Mouse (Mus musculus) liver, embryonic 11.5 days (tissue): ENCODE measurements around the gene Slc2a10. TPM values are rescaled to one million over a fixed set of nuclear protein-coding genes. Genes with fewer than 3 reads are reported as not detected.

Source experiments
- ATAC-seq: fragments of 200-750 bp; cut with Nextera tagmentation; replicated peaks from 2 replicates; pipeline ENCODE4 v1.8.0; 2017; ENCODE audit warnings: moderate number of reproducible peaks, mild to moderate bottlenecking, moderate TSS enrichment, moderate library complexity; ENCODE audit not compliant: low FRiP score
- DNase-seq: peaks from one replicate; pipeline ENCODE4 v3.0.0-alpha.2; 2017; ENCODE audit warnings: low spot score
- H3K27ac ChIP-seq: fragments of 300-500 bp; sonication (generic); 2 replicates; pipeline ENCODE4 v1.5.1; 2014; ENCODE audit warnings: mild to moderate bottlenecking, low read depth, low read length, control low read depth
- H3K27me3 ChIP-seq: fragments of 300-500 bp; sonication (generic); replicated peaks from 2 replicates; pipeline ENCODE4 v1.6.1; 2014; ENCODE audit warnings: low read length, mixed read lengths; ENCODE audit not compliant: control insufficient read depth, insufficient read depth
- H3K36me3 ChIP-seq: fragments of 300-500 bp; sonication (generic); 2 replicates; pipeline ENCODE4 v1.6.1; 2014; ENCODE audit warnings: mild to moderate bottlenecking, low read length, moderate library complexity, mixed read lengths; ENCODE audit not compliant: control insufficient read depth, insufficient read depth
- H3K4me1 ChIP-seq: fragments of 300-500 bp; sonication (generic); replicated peaks from 2 replicates; pipeline ENCODE4 v1.6.1; 2014; ENCODE audit warnings: low read length, mixed read lengths; ENCODE audit not compliant: control insufficient read depth, insufficient read depth
- H3K4me2 ChIP-seq: fragments of 300-500 bp; sonication (generic); 2 replicates; pipeline ENCODE4 v1.6.1; 2014; ENCODE audit warnings: mild to moderate bottlenecking, control low read depth, moderate library complexity
- H3K4me3 ChIP-seq: fragments of 300-500 bp; sonication (generic); 2 replicates; pipeline ENCODE4 v1.5.1; 2014; ENCODE audit warnings: low read depth, low read length, control low read depth
- H3K9ac ChIP-seq: fragments of 300-500 bp; sonication (generic); 2 replicates; pipeline ENCODE4 v1.6.1; 2014; ENCODE audit warnings: low read depth, low read length, control low read depth
- H3K9me3 ChIP-seq: fragments of 300-500 bp; sonication (generic); 2 replicates; pipeline ENCODE4 v1.6.1; 2016; ENCODE audit warnings: low read length, inconsistent platforms, mixed read lengths; ENCODE audit not compliant: control insufficient read depth
- WGBS: fragments of 180-500 bp; shearing (Covaris S2); extraction: QIAGEN DNeasy Blood & Tissue Kit; methylation state at CpG from one replicate; pipeline ENCODE4 v1.1.7; 2014; 5-methylcytosine and 5-hydroxymethylcytosine counted together
- polyA plus RNA-seq: library from polyadenylated mRNA; unstranded; fragments of >200 nt; fragmentation: Nextera tagmentation; extraction: Ambion mirVana; gene quantifications from 2 replicates; pipeline ENCODE4 v1.2.1, GENCODE M21; 2014

The Slc2a10 gene
- polyA plus RNA-seq, result 1.6 and 2.1 TPM in 2 replicates

DNA sequence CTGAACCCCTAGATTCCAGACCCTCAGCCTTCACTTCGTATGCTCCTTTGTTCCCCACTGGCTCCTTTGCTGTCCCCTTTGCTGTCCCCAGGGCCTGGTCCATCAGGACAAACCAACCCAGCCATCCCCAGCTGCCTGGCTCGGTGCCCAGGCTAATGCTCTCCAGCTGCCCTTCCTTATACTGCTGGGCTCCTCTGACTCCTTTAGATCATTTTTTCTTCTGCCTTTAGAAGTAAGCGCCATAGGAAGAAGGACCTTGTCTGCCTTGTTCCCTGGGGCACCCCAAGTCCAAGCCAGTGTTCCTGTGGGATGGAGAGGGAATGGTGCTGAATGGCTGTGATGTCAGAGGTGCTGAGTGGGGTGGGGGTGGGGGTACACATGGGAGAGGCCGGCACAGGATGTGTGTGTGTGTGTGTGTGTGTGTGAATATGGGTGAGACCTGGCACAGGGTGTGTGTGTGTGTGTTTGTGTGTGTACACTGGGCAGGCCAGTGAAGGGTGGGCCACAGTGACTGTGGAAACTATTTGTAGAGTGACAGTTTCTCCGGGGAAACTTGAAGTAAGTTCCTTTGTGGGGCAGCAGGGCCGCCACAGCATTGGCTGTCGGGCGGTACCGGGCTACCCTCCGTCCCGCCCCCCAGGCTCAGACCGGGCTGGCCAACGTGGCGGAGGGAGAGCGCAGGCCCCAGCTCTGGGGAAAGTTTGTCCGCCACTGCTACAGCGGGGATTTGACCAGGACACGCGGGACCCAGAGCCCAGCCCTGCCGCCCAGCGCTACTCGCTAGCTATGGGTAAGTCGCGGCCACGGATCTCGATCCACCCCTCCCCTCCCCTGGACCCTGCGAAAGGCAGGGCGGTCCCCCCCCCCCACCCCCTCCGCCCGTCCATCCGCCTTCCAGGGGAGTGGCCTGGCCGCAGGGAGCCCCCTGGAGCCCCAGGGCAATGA lies at the start of gene Slc2a10:
Slc2a10 (plus strand) TSS at position 529 of the 945 bp plus-strand sequence.
- no peak within 1 kb of the TSS for H3K27ac ChIP-seq
- peak within 1 kb of the TSS; percentile 17 for H3K9ac ChIP-seq
- peak within 1 kb of the TSS; percentile 45 for H3K4me3 ChIP-seq
- H3K4me2 ChIP-seq, result peak within 1 kb of the TSS; percentile 53
- 9% methylated on average over 31 of the region's 32 CpGs for WGBS
- peak; percentile 41 for DNase-seq
- H3K36me3 ChIP-seq, result no peaks in the 10 kb centered on the region
- H3K27me3 ChIP-seq, result peaks cover 19% of the 10 kb centered on the region
- peak; percentile 51; the same call in 1 of the 2 replicates for ATAC-seq
- no peaks in the 10 kb centered on the region for H3K4me1 ChIP-seq
- no peaks in the 10 kb centered on the region for H3K9me3 ChIP-seq

GRCm38 (mm10) chr2:165456710-165457109 lies 46.9 kb upstream of the Slc2a10 start:
- WGBS, result 51% methylated on average over 2 of the region's 2 CpGs
- no peak for ATAC-seq
- 0 out of 2 replicates have a peak, but pooled peaks cover 4% of the 10 kb centered on the region for H3K4me1 ChIP-seq
- no peak overlapping the region for H3K9ac ChIP-seq
- no peak for DNase-seq
- no peak overlapping the region for H3K4me2 ChIP-seq
- no peak overlapping the region for H3K27ac ChIP-seq
- H3K9me3 ChIP-seq, result no peaks in the 10 kb centered on the region
- no peak overlapping the region for H3K4me3 ChIP-seq
- H3K36me3 ChIP-seq, result no peaks in the 10 kb centered on the region
- no peaks in the 10 kb centered on the region; the same call in 1 of the 2 replicates for H3K27me3 ChIP-seq

GRCm38 (mm10) chr2:165458189-165458588 lies 45.4 kb upstream of the Slc2a10 start:
- Histone ChIP-seq H3K36me3 (no peaks in the 10 kb centered on the region), H3K9me3 (no peaks in the 10 kb centered on the region), H3K4me3 (no peak overlapping the region), H3K9ac (no peak overlapping the region), H3K4me1 (no peaks in the 10 kb centered on the region), H3K4me2 (no peak overlapping the region), H3K27me3 (no peaks in the 10 kb centered on the region; the same call in 1 of the 2 replicates), H3K27ac (no peak overlapping the region)
- no peak for DNase-seq
- 58% methylated on average over 5 of the region's 5 CpGs for WGBS
- no peak for ATAC-seq

- H3K9me3 ChIP-seq, result no peaks in the 10 kb centered on the region
- DNase-seq, result no peak
- no peak overlapping the region for H3K4me3 ChIP-seq
- H3K4me1 ChIP-seq, result no peaks in the 10 kb centered on the region
- WGBS, result 26% methylated on average over 7 of the region's 7 CpGs
- ATAC-seq, result no peak
- no peaks in the 10 kb centered on the region for H3K36me3 ChIP-seq
- no peak overlapping the region for H3K4me2 ChIP-seq
- no peak overlapping the region for H3K9ac ChIP-seq
- H3K27me3 ChIP-seq, result no peaks in the 10 kb centered on the region; the same call in 1 of the 2 replicates
- H3K27ac ChIP-seq, result no peak overlapping the region
Measured at GRCm38 (mm10) chr2:165459663-165460062, 43.9 kb upstream of the Slc2a10 start.

- H3K9me3 ChIP-seq, result no peaks in the 10 kb centered on the region
- no peak for DNase-seq
- no peaks in the 10 kb centered on the region for H3K4me1 ChIP-seq
- H3K27me3 ChIP-seq, result peaks cover 13% of the 10 kb centered on the region
- H3K27ac ChIP-seq, result no peak overlapping the region
- no peak overlapping the region for H3K9ac ChIP-seq
- no peak overlapping the region for H3K4me2 ChIP-seq
- H3K4me3 ChIP-seq, result no peak overlapping the region
- ATAC-seq, result no peak
- 54% methylated on average over 15 of the region's 15 CpGs for WGBS
- no peaks in the 10 kb centered on the region for H3K36me3 ChIP-seq
Measured at GRCm38 (mm10) chr2:165467824-165468452, 35.6 kb upstream of the Slc2a10 start.

- ATAC-seq (no peak), DNase-seq (no peak)
- H3K9me3 ChIP-seq, result no peaks in the 10 kb centered on the region
- no peak overlapping the region for H3K4me3 ChIP-seq
- no peak overlapping the region for H3K27ac ChIP-seq
- no peaks in the 10 kb centered on the region for H3K4me1 ChIP-seq
- WGBS, result 31% methylated on average over 5 of the region's 5 CpGs
- H3K4me2 ChIP-seq, result no peak overlapping the region
- peaks cover 23% of the 10 kb centered on the region for H3K27me3 ChIP-seq
- no peaks in the 10 kb centered on the region for H3K36me3 ChIP-seq
- H3K9ac ChIP-seq, result no peak overlapping the region
Measured at GRCm38 (mm10) chr2:165470167-165470566, 33.4 kb upstream of the Slc2a10 start.

GRCm38 (mm10) chr2:165471943-165472342 lies 31.6 kb upstream of the Slc2a10 start:
- Histone ChIP-seq H3K9me3 (no peaks in the 10 kb centered on the region), H3K4me3 (no peak overlapping the region), H3K27ac (no peak overlapping the region), H3K27me3 (peaks cover 23% of the 10 kb centered on the region), H3K4me1 (no peaks in the 10 kb centered on the region), H3K4me2 (peak overlapping the region; percentile 33), H3K36me3 (no peaks in the 10 kb centered on the region), H3K9ac (no peak overlapping the region)
- 67% methylated on average over 11 of the region's 11 CpGs for WGBS
- no peak for ATAC-seq
- DNase-seq, result no peak

DNA sequence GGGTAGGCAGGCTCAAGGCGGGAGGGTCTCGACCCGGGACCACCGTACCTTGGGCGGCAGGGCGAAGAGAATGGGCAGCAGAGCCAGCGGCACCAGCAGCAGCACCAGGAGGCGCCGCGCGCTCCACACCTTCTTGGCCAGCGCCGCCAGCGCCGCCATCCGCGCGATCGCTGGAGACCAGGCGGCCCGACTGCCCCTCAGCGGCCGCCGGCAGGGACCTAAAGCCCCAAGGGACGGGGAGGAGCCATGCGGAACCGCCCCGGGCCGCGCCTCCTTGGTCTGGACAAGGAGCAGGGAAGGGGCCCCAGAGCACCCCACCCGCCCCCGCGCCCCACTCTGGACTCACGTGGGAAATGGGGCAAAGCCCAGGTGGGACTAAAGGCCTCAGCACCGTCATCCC lies 30.6 kb upstream of the Slc2a10 start, which contains the start of gene Slc13a3:
Slc13a3 (minus strand) TSS at position 228 of the 400 bp plus-strand sequence.
- no peak for ATAC-seq
- Histone ChIP-seq H3K36me3 (no peaks in the 10 kb centered on the region), H3K4me3 (peak within 1 kb of the TSS; percentile 25), H3K9ac (no peak within 1 kb of the TSS), H3K4me2 (peak within 1 kb of the TSS; percentile 48), H3K4me1 (no peaks in the 10 kb centered on the region), H3K27ac (no peak within 1 kb of the TSS), H3K27me3 (peaks cover 23% of the 10 kb centered on the region), H3K9me3 (no peaks in the 10 kb centered on the region)
- WGBS, result 3% methylated on average over 35 of the region's 35 CpGs
- DNase-seq, result peak; percentile 44
